Mouse (Mus musculus): ENCODE measurements around the gene Vmn1r53. TPM values are rescaled to one million over a fixed set of nuclear protein-coding genes. Genes with fewer than 3 reads are reported as not detected.
"Not testable (repeated sequence)": the region's sequence is repeated elsewhere in the genome, so short reads cannot be mapped to it uniquely, and the experiment has no call there.

Vmn1r53 gene
- total RNA-seq (2014; rRNA removed) (not detected in 2 replicates), polyA plus RNA-seq (2015; fragmentation: Nextera tagmentation; extraction: Ambion mirVana) (not detected in 2 replicates)

DNA sequence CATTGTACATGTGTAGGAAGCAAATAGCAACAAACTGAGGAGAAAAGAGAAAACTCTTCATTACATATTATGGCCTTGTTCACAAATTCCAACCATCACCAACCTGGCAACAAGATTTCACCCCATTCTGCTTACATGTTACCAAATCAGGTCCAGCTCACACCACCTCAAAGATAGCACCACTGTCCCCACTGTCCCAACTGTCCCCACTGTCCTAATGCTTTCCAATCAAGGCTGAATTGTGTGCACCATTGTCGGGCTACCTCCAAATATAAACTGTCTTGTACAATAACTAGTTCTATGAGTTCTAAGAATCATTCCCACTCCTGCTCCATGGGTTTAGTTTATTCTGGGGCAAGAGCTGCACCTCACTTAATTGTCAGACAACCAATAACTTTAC is at the start of gene Vmn1r53:
TSS of gene Vmn1r53 (minus strand) at position 101 of the 400 bp plus-strand sequence.
- no peak for DNase-seq
- TF ChIP-seq CTCF (IDR thresholded peaks at IDR 0.05; ENCODE audit: low read depth) = no peak
- Histone ChIP-seq H3K9ac (no peak within 1 kb of the TSS), H3K36me3 (ENCODE audit: insufficient read depth) (no peaks in the 10 kb centered on the region), H3K27me3 (ENCODE audit: insufficient read depth, low read length) (no peaks in the 10 kb centered on the region), H3K4me3 (ENCODE audit: low read depth, low read length) (no peak within 1 kb of the TSS), H3K4me2 (ENCODE audit: low read depth) (no peak within 1 kb of the TSS), H3K27ac (ENCODE audit: low read depth, low read length) (no peak within 1 kb of the TSS), H3K4me1 (ENCODE audit: insufficient read depth) (no peaks in the 10 kb centered on the region), H3K9me3 (ENCODE audit: low read length) (peaks cover 5% of the 10 kb centered on the region; the same call in 1 of the 2 replicates)
- no peak for ATAC-seq
- 84% methylated on average over 1 of the region's 1 CpGs for WGBS

DNA sequence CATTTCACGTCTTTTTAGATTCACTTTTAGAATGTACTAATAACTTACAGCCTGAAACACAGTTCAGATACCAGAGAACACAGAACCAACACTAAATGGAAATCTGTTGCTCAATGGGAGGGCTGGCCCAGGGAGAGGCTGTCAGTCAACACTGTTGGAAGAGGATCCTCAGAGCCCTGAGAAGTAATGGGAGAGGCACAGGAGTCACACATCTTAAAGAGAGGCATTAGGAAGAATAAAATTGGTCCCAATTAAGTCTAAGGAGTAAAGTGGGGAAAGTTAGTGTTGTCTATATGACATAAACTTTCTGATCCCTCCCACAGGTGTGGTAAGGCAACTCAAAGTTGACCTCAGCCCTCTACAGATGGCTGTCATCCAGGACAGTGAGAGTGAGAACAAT is 21.8 kb upstream of the Vmn1r53 start, which contains the start of gene Vmn1r54:
TSS of gene Vmn1r54 (plus strand) at position 301 of the 400 bp plus-strand sequence.
- no peak for ATAC-seq
- DNase-seq = no peak
- 73% methylated on average over 1 of the region's 1 CpGs for WGBS

DNA sequence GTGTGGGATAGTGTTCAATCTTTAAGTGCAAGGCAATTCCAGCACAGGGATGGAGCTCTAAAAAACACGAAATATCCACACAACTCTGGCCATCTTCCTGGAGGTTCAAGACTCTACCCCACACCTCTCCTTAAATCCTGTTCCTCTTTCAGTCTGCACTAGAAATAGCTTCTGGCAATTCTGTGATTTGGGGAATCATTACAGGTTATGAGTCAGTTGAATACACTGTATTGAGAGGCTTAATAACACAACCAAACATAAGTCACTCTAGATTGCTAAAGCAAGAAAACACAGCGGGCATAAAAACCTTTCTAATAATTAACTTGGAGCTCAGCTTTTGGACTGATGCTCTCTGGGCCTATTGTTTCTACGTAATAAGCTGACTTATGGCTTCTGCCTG is 19.8 kb upstream of the Vmn1r53 start:
- Histone ChIP-seq H3K4me1 (ENCODE audit: insufficient read depth) (no peaks in the 10 kb centered on the region), H3K9ac (no peak overlapping the region), H3K4me2 (ENCODE audit: low read depth) (no peak overlapping the region), H3K9me3 (ENCODE audit: low read length) (no peaks in the 10 kb centered on the region), H3K27me3 (ENCODE audit: insufficient read depth, low read length) (no peaks in the 10 kb centered on the region), H3K36me3 (ENCODE audit: insufficient read depth) (no peaks in the 10 kb centered on the region), H3K4me3 (ENCODE audit: low read depth, low read length) (no peak overlapping the region), H3K27ac (ENCODE audit: low read depth, low read length) (no peak overlapping the region)
- no peak for TF ChIP-seq CTCF (IDR thresholded peaks at IDR 0.05; ENCODE audit: low read depth)
- ATAC-seq (no peak), DNase-seq (no peak)
- WGBS = 79% methylated on average over 3 of the region's 3 CpGs

More for the DNA sequence above, 21.8 kb upstream of the Vmn1r53 start, which contains the start of gene Vmn1r54:
- Histone ChIP-seq H3K27ac (ENCODE audit: low read depth, low read length) (no peak within 1 kb of the TSS), H3K27me3 (ENCODE audit: insufficient read depth, low read length) (no peaks in the 10 kb centered on the region), H3K4me3 (ENCODE audit: low read depth, low read length) (no peak within 1 kb of the TSS), H3K9ac (no peak within 1 kb of the TSS), H3K36me3 (ENCODE audit: insufficient read depth) (no peaks in the 10 kb centered on the region), H3K4me2 (ENCODE audit: low read depth) (no peak within 1 kb of the TSS), H3K4me1 (ENCODE audit: insufficient read depth) (no peaks in the 10 kb centered on the region), H3K9me3 (ENCODE audit: low read length) (no peaks in the 10 kb centered on the region)
- no peak for TF ChIP-seq CTCF (IDR thresholded peaks at IDR 0.05; ENCODE audit: low read depth)

DNA sequence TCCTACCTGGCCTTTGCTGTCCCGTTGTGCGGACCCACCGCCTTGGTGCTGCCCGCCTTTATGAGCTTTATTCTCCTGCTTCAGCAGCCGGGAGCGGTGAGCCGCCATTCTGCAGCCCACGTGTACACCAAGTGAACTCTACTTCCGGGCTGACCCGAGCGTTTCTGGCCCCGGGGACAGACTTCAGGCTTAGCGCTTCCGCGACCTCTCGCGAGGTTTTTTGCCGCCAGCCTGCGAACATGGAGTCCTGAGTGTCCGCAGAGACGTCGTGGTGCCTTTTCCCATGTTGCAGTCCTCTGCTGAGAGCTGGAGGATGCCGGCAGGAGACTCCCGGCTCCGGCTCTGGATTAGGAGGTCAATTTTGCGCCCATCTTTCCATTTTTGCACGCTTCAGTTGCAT is 8.4 kb upstream of the Vmn1r53 start:
- Histone ChIP-seq H3K27me3 (ENCODE audit: insufficient read depth, low read length) (no peaks in the 10 kb centered on the region), H3K4me1 (ENCODE audit: insufficient read depth) (no peaks in the 10 kb centered on the region), H3K27ac (ENCODE audit: low read depth, low read length) (no peak overlapping the region), H3K9me3 (ENCODE audit: low read length) (no peaks in the 10 kb centered on the region), H3K4me2 (ENCODE audit: low read depth) (no peak overlapping the region), H3K9ac (no peak overlapping the region), H3K36me3 (ENCODE audit: insufficient read depth) (no peaks in the 10 kb centered on the region), H3K4me3 (ENCODE audit: low read depth, low read length) (no peak overlapping the region)
- WGBS = 71% methylated on average over 27 of the region's 27 CpGs
- no peak for ATAC-seq
- DNase-seq = no peak
- no peak for TF ChIP-seq CTCF (IDR thresholded peaks at IDR 0.05; ENCODE audit: low read depth)

DNA sequence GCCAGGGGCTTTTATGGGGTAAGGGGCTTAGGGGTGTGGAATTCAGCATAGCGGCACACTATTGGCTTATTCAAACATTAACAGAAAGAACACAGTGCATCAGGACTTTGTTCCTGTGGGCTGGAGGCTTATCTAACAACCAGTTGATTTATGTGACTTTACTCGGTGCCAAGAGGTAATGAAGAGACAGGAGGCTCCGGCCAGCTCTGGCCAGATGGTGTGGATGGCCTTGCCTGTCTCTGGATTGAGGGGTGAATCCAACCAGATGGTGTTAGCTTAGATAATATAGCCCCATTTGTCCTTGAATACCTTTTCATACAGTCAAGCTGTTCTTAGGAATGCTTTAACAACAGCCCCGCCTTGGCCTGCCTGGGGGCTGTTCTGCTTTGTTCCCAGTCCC is 7.9 kb upstream of the Vmn1r53 start:
- not testable (repeated sequence) for H3K9me3 ChIP-seq (ENCODE audit: low read length); H3K4me1 ChIP-seq (ENCODE audit: insufficient read depth); H3K9ac ChIP-seq; H3K36me3 ChIP-seq (ENCODE audit: insufficient read depth); H3K27ac ChIP-seq (ENCODE audit: low read depth, low read length); ATAC-seq; H3K4me2 ChIP-seq (ENCODE audit: low read depth); H3K27me3 ChIP-seq (ENCODE audit: insufficient read depth, low read length); DNase-seq; H3K4me3 ChIP-seq (ENCODE audit: low read depth, low read length)
- WGBS = 92% methylated on average over 4 of the region's 4 CpGs

DNA sequence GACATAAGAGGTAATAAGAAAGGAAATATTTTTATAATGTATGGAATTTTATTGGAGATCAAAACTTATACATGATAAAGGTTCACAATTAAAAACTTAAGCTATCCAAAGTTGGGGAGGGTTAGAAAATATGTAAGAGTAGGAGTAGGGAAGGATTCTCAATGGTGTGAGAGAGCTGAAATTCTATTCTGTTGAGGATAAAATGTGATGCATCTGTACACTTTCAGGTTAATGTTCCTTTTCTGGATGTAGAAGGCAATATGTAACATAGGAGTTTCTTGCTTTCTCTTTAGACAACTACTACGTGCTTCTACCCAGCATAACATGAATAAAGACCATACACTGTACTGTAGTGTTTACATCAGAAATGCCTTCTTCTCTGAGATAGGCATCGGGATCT is 21.7 kb downstream of the Vmn1r53 start, which contains the start of gene V1ra8:
TSS of gene V1ra8 (plus strand) at position 301 of the 400 bp plus-strand sequence.
- not testable (repeated sequence) for H3K4me2 ChIP-seq (ENCODE audit: low read depth); H3K9me3 ChIP-seq (ENCODE audit: low read length); H3K36me3 ChIP-seq (ENCODE audit: insufficient read depth); ATAC-seq; H3K4me3 ChIP-seq (ENCODE audit: low read depth, low read length); H3K4me1 ChIP-seq (ENCODE audit: insufficient read depth); H3K27me3 ChIP-seq (ENCODE audit: insufficient read depth, low read length); H3K9ac ChIP-seq; H3K27ac ChIP-seq (ENCODE audit: low read depth, low read length); DNase-seq
- WGBS = 83% methylated on average over 2 of the region's 2 CpGs

DNA sequence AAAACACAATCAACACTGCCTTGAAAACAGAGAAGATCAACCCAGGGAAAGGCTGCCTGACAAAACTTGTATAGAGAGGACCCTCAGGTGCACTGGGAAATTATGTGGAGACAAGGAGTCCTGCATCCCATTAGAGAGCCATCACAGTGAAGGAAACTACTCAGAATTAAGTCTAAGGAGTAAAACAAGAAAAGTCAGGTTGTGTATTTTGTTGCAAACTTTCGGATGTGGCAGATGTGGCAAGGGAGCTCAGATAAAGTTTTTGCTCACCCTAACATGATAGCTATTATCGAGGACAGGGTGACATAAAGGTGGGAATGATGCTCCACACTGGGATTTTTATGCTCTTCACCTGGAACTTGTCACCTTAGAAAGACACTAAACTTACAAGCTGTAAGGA is 49.7 kb downstream of the Vmn1r53 start, which contains the start of gene Vmn1r52:
TSS of gene Vmn1r52 (plus strand) at position 301 of the 400 bp plus-strand sequence.
- Histone ChIP-seq H3K9ac (no peak within 1 kb of the TSS), H3K4me3 (ENCODE audit: low read depth, low read length) (no peak within 1 kb of the TSS), H3K4me2 (ENCODE audit: low read depth) (no peak within 1 kb of the TSS), H3K9me3 (ENCODE audit: low read length) (no peaks in the 10 kb centered on the region), H3K27ac (ENCODE audit: low read depth, low read length) (no peak within 1 kb of the TSS), H3K27me3 (ENCODE audit: insufficient read depth, low read length) (no peaks in the 10 kb centered on the region), H3K4me1 (ENCODE audit: insufficient read depth) (no peaks in the 10 kb centered on the region), H3K36me3 (ENCODE audit: insufficient read depth) (no peaks in the 10 kb centered on the region)
- no peak for DNase-seq
- no peak for ATAC-seq
- TF ChIP-seq CTCF (IDR thresholded peaks at IDR 0.05; ENCODE audit: low read depth) = no peak
- WGBS = 67% methylated on average over 2 of the region's 2 CpGs

Other genes starting within 250 kb of the Vmn1r53 start
- not detected in 2 replicates for gene Vmn1r47, start 208.3 kb downstream of the Vmn1r53 start, total RNA-seq (2014; rRNA removed)
- not detected in 2 replicates for gene Vmn1r47, start 208.3 kb downstream of the Vmn1r53 start, polyA plus RNA-seq (2015; fragmentation: Nextera tagmentation; extraction: Ambion mirVana)
- not detected in 2 replicates for gene Vmn1r48, start 187.6 kb downstream of the Vmn1r53 start, total RNA-seq (2014; rRNA removed)
- gene Vmn1r48, start 187.6 kb downstream of the Vmn1r53 start, polyA plus RNA-seq (2015; fragmentation: Nextera tagmentation; extraction: Ambion mirVana) = not detected in 2 replicates
- not detected in 2 replicates for gene Vmn1r49, start 145.9 kb downstream of the Vmn1r53 start, total RNA-seq (2014; rRNA removed)
- gene Vmn1r49, start 145.9 kb downstream of the Vmn1r53 start, polyA plus RNA-seq (2015; fragmentation: Nextera tagmentation; extraction: Ambion mirVana) = not detected in 2 replicates
- not detected in 2 replicates for gene Vmn1r50, start 123.0 kb downstream of the Vmn1r53 start, total RNA-seq (2014; rRNA removed)
- not detected in 2 replicates for gene Vmn1r50, start 123.0 kb downstream of the Vmn1r53 start, polyA plus RNA-seq (2015; fragmentation: Nextera tagmentation; extraction: Ambion mirVana)
- not detected in 2 replicates for gene Vmn1r51, start 101.8 kb downstream of the Vmn1r53 start, total RNA-seq (2014; rRNA removed)
- not detected in 2 replicates for gene Vmn1r51, start 101.8 kb downstream of the Vmn1r53 start, polyA plus RNA-seq (2015; fragmentation: Nextera tagmentation; extraction: Ambion mirVana)
- gene Vmn1r52, start 49.6 kb downstream of the Vmn1r53 start, total RNA-seq (2014; rRNA removed) = not detected in 2 replicates
- not detected in 2 replicates for gene Vmn1r52, start 49.6 kb downstream of the Vmn1r53 start, polyA plus RNA-seq (2015; fragmentation: Nextera tagmentation; extraction: Ambion mirVana)
- not detected in 2 replicates for gene V1ra8, start 21.6 kb downstream of the Vmn1r53 start, total RNA-seq (2014; rRNA removed)
- not detected in 2 replicates for gene V1ra8, start 21.6 kb downstream of the Vmn1r53 start, polyA plus RNA-seq (2015; fragmentation: Nextera tagmentation; extraction: Ambion mirVana)
- not detected in 2 replicates for gene Vmn1r54, start 21.9 kb upstream of the Vmn1r53 start, total RNA-seq (2014; rRNA removed)
- not detected in 2 replicates for gene Vmn1r54, start 21.9 kb upstream of the Vmn1r53 start, polyA plus RNA-seq (2015; fragmentation: Nextera tagmentation; extraction: Ambion mirVana)
- not detected in 2 replicates for gene BC048671, start 76.8 kb upstream of the Vmn1r53 start, total RNA-seq (2014; rRNA removed)
- not detected in 2 replicates for gene BC048671, start 76.8 kb upstream of the Vmn1r53 start, polyA plus RNA-seq (2015; fragmentation: Nextera tagmentation; extraction: Ambion mirVana)
- gene Chst13, start 100.7 kb upstream of the Vmn1r53 start, total RNA-seq (2014; rRNA removed) = not detected in 2 replicates
- not detected in 2 replicates for gene Chst13, start 100.7 kb upstream of the Vmn1r53 start, polyA plus RNA-seq (2015; fragmentation: Nextera tagmentation; extraction: Ambion mirVana)
- gene Uroc1, start 108.8 kb upstream of the Vmn1r53 start, total RNA-seq (2014; rRNA removed) = not detected in 2 replicates
- not detected in 2 replicates for gene Uroc1, start 108.8 kb upstream of the Vmn1r53 start, polyA plus RNA-seq (2015; fragmentation: Nextera tagmentation; extraction: Ambion mirVana)
- 29.0 and 33.6 TPM in 2 replicates for gene Zxdc, start 145.1 kb upstream of the Vmn1r53 start, total RNA-seq (2014; rRNA removed)
- 6.0 and 7.7 TPM in 2 replicates for gene Zxdc, start 145.1 kb upstream of the Vmn1r53 start, polyA plus RNA-seq (2015; fragmentation: Nextera tagmentation; extraction: Ambion mirVana)
- 3.4 and 6.5 TPM in 2 replicates for gene Cfap100, start 204.4 kb upstream of the Vmn1r53 start, total RNA-seq (2014; rRNA removed)
- gene Cfap100, start 204.4 kb upstream of the Vmn1r53 start, polyA plus RNA-seq (2015; fragmentation: Nextera tagmentation; extraction: Ambion mirVana) = 4.0 and 4.9 TPM in 2 replicates
- 16.6 and 24.6 TPM in 2 replicates for gene Klf15, start 238.1 kb upstream of the Vmn1r53 start, total RNA-seq (2014; rRNA removed)
- 16.2 and 17.5 TPM in 2 replicates for gene Klf15, start 238.1 kb upstream of the Vmn1r53 start, polyA plus RNA-seq (2015; fragmentation: Nextera tagmentation; extraction: Ambion mirVana)

Data from forebrain, postnatal 0 days (tissue).